Mouse (Mus musculus): ENCODE measurements around the gene Kcnj6. TPM values are rescaled to one million over a fixed set of nuclear protein-coding genes. Genes with fewer than 3 reads are reported as not detected.

Gene Kcnj6
- polyA plus RNA-seq, 1 experiment: 0.07 TPM

DNA sequence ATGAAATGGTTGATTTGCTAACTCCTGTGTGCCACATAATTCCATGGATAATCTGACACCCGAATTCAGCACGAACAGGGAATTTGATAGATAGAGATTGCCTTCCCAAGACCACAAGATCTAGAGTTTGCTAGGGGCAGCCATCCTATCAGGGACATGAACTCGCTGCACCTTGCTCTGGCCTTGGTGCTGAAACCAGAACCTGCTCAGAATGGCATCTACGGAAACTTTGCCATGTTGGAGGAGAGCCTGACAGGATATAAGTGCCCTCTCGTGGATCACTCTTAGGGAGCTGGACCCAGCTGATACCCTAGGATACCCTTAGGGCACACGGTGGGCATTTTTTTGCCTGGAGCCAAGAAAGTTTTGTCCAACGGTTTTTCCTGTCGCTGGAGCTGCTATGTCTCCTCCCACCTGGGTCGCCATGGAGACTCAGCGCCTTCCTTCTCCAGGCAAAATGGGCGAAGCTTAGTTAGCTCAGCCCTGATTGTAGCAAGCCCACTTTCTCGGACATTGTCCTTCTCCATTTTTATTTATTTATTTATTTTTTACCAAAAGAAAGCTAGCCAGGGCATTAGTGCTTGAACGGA lies 1.9 kb downstream of the Kcnj6 start:
- Histone ChIP-seq H3K4me1 (replicated peaks; ENCODE audit: control insufficient read depth, insufficient read depth, low read length) (no peaks in the 10 kb centered on the region), H3K4me3 (ENCODE audit: control insufficient read depth, insufficient read depth, low read length) (no peak overlapping the region), H3K27me3 (ENCODE audit: control insufficient read depth, insufficient read depth, low read length) (no peaks in the 10 kb centered on the region), H3K36me3 (ENCODE audit: control insufficient read depth, insufficient read depth, low read length) (no peaks in the 10 kb centered on the region), H3K27ac (ENCODE audit: control insufficient read depth, insufficient read depth, low read length) (no peak overlapping the region)
- TF ChIP-seq CTCF (IDR thresholded peaks at IDR 0.05; ENCODE audit: borderline replicate concordance, control insufficient read depth, extremely low read depth, insufficient read depth, low read length, poor library complexity): no peak
- no peak for TF ChIP-seq POLR2A (IDR thresholded peaks at IDR 0.05; ENCODE audit: control insufficient read depth, extremely low read depth, insufficient read depth, low read length, poor library complexity)
- no peak for DNase-seq
- 18% methylated on average over 13 of the region's 13 CpGs for WGBS

DNA sequence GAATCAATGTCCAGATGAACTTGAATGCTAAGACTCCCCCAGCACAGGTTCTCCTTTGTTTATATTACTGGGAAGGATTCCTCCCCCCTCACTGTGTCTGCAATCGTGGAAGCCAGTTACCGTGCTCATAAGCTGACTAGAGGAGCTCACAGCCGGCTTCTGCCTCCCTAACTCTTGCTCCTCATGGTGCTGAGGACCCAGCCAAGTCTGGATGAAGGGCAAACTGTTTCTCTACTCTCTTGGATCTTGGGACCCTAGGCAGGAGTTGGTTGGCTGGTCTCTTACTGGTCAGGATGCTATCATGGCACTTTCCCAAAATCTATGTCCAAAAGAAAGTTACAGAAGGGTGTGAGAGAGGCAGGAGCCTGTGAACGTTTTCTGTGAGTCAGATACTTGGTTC lies 2.6 kb downstream of the Kcnj6 start:
- Histone ChIP-seq H3K36me3 (ENCODE audit: control insufficient read depth, insufficient read depth, low read length) (no peaks in the 10 kb centered on the region), H3K4me3 (ENCODE audit: control insufficient read depth, insufficient read depth, low read length) (no peak overlapping the region), H3K27ac (ENCODE audit: control insufficient read depth, insufficient read depth, low read length) (no peak overlapping the region), H3K4me1 (replicated peaks; ENCODE audit: control insufficient read depth, insufficient read depth, low read length) (no peaks in the 10 kb centered on the region), H3K27me3 (ENCODE audit: control insufficient read depth, insufficient read depth, low read length) (no peaks in the 10 kb centered on the region)
- no peak for TF ChIP-seq POLR2A (IDR thresholded peaks at IDR 0.05; ENCODE audit: control insufficient read depth, extremely low read depth, insufficient read depth, low read length, poor library complexity)
- WGBS: 58% methylated on average over 4 of the region's 4 CpGs
- no peak for DNase-seq

DNA sequence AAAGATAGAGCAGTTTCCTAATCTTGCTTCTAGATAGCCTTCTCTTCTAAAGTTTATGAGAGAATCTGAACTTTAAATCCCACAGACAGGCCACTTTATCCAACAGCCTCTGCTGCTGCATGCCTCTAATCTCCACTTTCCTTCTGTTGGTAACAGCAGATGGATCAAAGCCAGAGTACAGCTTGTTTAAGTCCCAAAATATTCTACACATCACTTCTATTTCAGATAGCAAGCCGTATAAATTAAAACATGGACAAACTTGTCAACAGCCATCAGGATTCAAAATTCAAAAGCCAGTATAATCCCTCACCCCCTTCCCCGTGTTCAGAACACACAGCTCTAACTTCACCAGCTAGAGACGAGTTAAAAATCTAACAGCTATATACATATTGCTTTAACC lies 3.4 kb downstream of the Kcnj6 start:
- Histone ChIP-seq H3K36me3 (ENCODE audit: control insufficient read depth, insufficient read depth, low read length) (no peaks in the 10 kb centered on the region), H3K27ac (ENCODE audit: control insufficient read depth, insufficient read depth, low read length) (no peak overlapping the region), H3K4me1 (replicated peaks; ENCODE audit: control insufficient read depth, insufficient read depth, low read length) (no peaks in the 10 kb centered on the region), H3K4me3 (ENCODE audit: control insufficient read depth, insufficient read depth, low read length) (no peak overlapping the region), H3K27me3 (ENCODE audit: control insufficient read depth, insufficient read depth, low read length) (no peaks in the 10 kb centered on the region)
- DNase-seq: no peak
- no peak for TF ChIP-seq POLR2A (IDR thresholded peaks at IDR 0.05; ENCODE audit: control insufficient read depth, extremely low read depth, insufficient read depth, low read length, poor library complexity)
- TF ChIP-seq CTCF (IDR thresholded peaks at IDR 0.05; ENCODE audit: borderline replicate concordance, control insufficient read depth, extremely low read depth, insufficient read depth, low read length, poor library complexity): no peak
- WGBS: 85% methylated on average over 3 of the region's 3 CpGs

DNA sequence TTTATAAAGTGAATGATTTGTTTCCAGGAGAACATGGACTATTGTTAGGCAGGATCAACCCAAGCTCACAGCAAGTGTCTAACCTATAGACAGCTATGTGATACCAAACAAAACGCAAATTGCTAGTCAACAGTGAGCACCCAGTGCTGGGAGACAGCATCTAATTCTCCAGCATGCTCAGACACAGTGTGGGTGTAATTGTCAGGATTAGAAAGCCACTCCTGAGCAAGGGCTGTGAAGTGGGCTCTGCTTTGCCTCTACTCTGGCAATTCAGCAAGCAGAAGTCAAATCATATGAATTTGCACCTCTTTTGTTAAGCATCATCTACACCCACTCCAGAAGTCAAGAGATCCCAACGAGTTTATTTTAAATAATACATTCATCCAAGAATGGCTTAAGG lies 7.4 kb downstream of the Kcnj6 start:
- Histone ChIP-seq H3K4me1 (replicated peaks; ENCODE audit: control insufficient read depth, insufficient read depth, low read length) (no peaks in the 10 kb centered on the region), H3K27ac (ENCODE audit: control insufficient read depth, insufficient read depth, low read length) (no peak overlapping the region), H3K4me3 (ENCODE audit: control insufficient read depth, insufficient read depth, low read length) (no peak overlapping the region), H3K36me3 (ENCODE audit: control insufficient read depth, insufficient read depth, low read length) (no peaks in the 10 kb centered on the region), H3K27me3 (ENCODE audit: control insufficient read depth, insufficient read depth, low read length) (no peaks in the 10 kb centered on the region)
- TF ChIP-seq CTCF (IDR thresholded peaks at IDR 0.05; ENCODE audit: borderline replicate concordance, control insufficient read depth, extremely low read depth, insufficient read depth, low read length, poor library complexity): no peak
- no peak for TF ChIP-seq POLR2A (IDR thresholded peaks at IDR 0.05; ENCODE audit: control insufficient read depth, extremely low read depth, insufficient read depth, low read length, poor library complexity)
- DNase-seq: no peak
- WGBS: 83% methylated on average over 2 of the region's 2 CpGs

DNA sequence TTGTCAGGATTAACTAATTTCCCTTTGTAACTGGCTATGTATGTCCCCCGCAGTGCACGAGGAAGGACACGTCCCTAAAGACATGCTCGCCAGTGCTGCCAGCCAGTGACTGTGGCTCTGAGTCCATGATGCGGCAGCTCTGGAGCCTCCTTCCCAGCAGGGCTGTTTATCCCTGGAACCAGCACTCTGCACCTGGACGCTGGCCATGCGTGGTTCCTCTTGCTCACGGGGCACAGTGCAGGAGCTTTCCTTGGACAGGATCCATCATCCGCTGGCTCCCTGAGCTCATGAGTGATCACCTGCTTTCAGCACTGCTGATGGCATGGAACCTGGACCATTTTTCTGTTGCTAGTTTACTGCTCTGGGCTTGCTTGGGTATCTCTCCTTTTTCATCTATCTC lies 10.8 kb downstream of the Kcnj6 start:
- Histone ChIP-seq H3K4me3 (ENCODE audit: control insufficient read depth, insufficient read depth, low read length) (no peak overlapping the region), H3K27ac (ENCODE audit: control insufficient read depth, insufficient read depth, low read length) (no peak overlapping the region), H3K4me1 (replicated peaks; ENCODE audit: control insufficient read depth, insufficient read depth, low read length) (no peaks in the 10 kb centered on the region), H3K36me3 (ENCODE audit: control insufficient read depth, insufficient read depth, low read length) (no peaks in the 10 kb centered on the region), H3K27me3 (ENCODE audit: control insufficient read depth, insufficient read depth, low read length) (no peaks in the 10 kb centered on the region)
- WGBS: 84% methylated on average over 9 of the region's 9 CpGs
- DNase-seq: no peak
- TF ChIP-seq CTCF (IDR thresholded peaks at IDR 0.05; ENCODE audit: borderline replicate concordance, control insufficient read depth, extremely low read depth, insufficient read depth, low read length, poor library complexity) (no peak), POLR2A (IDR thresholded peaks at IDR 0.05; ENCODE audit: control insufficient read depth, extremely low read depth, insufficient read depth, low read length, poor library complexity) (no peak)

DNA sequence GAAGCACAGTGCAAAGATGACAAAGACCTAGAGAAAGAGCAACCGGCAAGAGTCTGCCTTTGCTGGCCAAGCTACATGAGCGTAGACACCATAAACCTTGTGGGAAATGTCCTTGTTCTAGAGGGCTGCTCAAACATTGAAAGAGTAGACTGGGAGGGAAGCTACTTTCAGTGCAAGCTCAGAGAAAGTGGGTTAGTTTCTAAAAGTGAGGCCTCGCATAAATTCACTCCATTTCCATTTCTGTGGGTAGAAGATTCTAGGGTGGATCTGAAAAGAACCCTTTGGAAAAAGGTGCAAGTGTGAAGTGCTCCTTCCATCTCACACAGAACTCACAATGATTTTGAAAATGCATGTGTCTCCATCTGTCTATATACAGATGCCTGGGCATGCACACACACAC lies 13.2 kb downstream of the Kcnj6 start:
- no peaks in the 10 kb centered on the region for H3K4me1 ChIP-seq (replicated peaks; ENCODE audit: control insufficient read depth, insufficient read depth, low read length)
- H3K27me3 ChIP-seq (ENCODE audit: control insufficient read depth, insufficient read depth, low read length): no peaks in the 10 kb centered on the region
- TF ChIP-seq POLR2A (IDR thresholded peaks at IDR 0.05; ENCODE audit: control insufficient read depth, extremely low read depth, insufficient read depth, low read length, poor library complexity) (no peak), CTCF (IDR thresholded peaks at IDR 0.05; ENCODE audit: borderline replicate concordance, control insufficient read depth, extremely low read depth, insufficient read depth, low read length, poor library complexity) (no peak)
- H3K36me3 ChIP-seq (ENCODE audit: control insufficient read depth, insufficient read depth, low read length): no peaks in the 10 kb centered on the region
- no peak overlapping the region for H3K27ac ChIP-seq (ENCODE audit: control insufficient read depth, insufficient read depth, low read length)
- H3K4me3 ChIP-seq (ENCODE audit: control insufficient read depth, insufficient read depth, low read length): no peak overlapping the region
- DNase-seq: no peak
- WGBS: 95% methylated on average over 3 of the region's 3 CpGs

DNA sequence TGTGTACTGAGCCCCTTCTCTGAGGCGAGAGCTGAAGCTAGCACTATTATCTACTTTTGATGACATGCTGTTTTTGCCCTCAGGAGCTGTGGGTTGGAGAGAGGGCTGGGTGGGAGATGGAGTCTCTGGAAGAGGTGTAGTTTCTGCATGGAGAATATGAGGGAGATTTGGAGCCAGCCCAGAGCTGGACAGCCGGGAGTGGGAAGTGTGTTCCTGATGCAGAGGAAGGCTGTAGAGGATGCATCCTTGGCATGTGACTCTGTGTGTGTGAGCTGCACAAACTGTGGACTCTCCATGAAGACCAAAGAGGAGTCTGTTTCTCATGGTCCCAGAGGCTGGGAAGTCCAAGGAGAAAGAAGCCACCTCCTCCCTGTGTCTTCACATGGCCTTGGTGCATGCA lies 17.1 kb downstream of the Kcnj6 start:
- WGBS: 83% methylated on average over 2 of the region's 2 CpGs
- no peaks in the 10 kb centered on the region for H3K4me1 ChIP-seq (replicated peaks; ENCODE audit: control insufficient read depth, insufficient read depth, low read length)
- no peak overlapping the region for H3K27ac ChIP-seq (ENCODE audit: control insufficient read depth, insufficient read depth, low read length)
- no peaks in the 10 kb centered on the region for H3K36me3 ChIP-seq (ENCODE audit: control insufficient read depth, insufficient read depth, low read length)
- no peak for TF ChIP-seq CTCF (IDR thresholded peaks at IDR 0.05; ENCODE audit: borderline replicate concordance, control insufficient read depth, extremely low read depth, insufficient read depth, low read length, poor library complexity)
- no peak for TF ChIP-seq POLR2A (IDR thresholded peaks at IDR 0.05; ENCODE audit: control insufficient read depth, extremely low read depth, insufficient read depth, low read length, poor library complexity)
- H3K27me3 ChIP-seq (ENCODE audit: control insufficient read depth, insufficient read depth, low read length): no peaks in the 10 kb centered on the region
- H3K4me3 ChIP-seq (ENCODE audit: control insufficient read depth, insufficient read depth, low read length): no peak overlapping the region
- DNase-seq: no peak

Data from thymus, adult 2 months (tissue).